Mouse (Mus musculus) left cerebral cortex, adult 8-10 months (tissue): ENCODE measurements around the gene Cenpx. TPM values are rescaled to one million over a fixed set of nuclear protein-coding genes. Genes with fewer than 3 reads are reported as not detected.

Source experiments
- DNase-seq, 2 experiments: peaks; one replicate each; pipeline ENCODE4 v3.0.0; 2022; ENCODE audit warnings: low spot score in 2 of 2
- total RNA-seq, 4 experiments: library from RNA; stranded (reverse); gene quantifications; 2 replicates each; pipeline ENCODE4 v1.2.4; 2022

Gene Cenpx
- total RNA-seq, 4 experiments from 2014 or later, result 19.2 to 23.3 (median 22.2) TPM

DNA sequence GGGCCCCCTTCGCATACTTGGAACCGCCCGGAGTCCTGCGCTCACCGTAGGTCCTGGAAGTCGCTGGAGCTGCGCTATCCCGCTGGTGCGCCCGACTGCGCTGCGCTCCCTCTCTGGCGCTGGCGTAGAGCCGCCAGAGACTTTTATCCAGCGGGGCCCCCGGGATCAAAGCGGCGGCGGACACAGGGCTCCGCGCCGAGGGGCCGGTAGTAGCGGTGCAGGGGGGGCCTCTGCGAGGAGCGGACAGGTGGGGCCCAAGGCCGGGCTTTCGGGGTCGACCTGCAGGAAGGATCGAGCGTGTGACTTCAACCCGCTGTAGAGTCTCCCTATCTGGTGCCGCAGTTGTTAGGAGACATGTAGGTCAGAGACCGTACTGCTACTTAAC, 52.5 kb downstream of the Cenpx start, which contains the start of gene Notum:
Gene Notum (minus strand): TSS at position 100 of the 385 bp plus-strand sequence.
- DNase-seq, result no peak

Other genes starting within 250 kb of the Cenpx start
- gene Arl16, start 246.1 kb downstream of the Cenpx start, total RNA-seq, result 10 to 100 TPM; 52.6 to 63.3 (median 56.8) TPM
- gene Mrpl12, start 229.1 kb downstream of the Cenpx start, total RNA-seq, result 10 to 100 TPM; 63.2 to 67.7 (median 64.4) TPM
- gene Slc25a10, start 221.9 kb downstream of the Cenpx start, total RNA-seq, result 10 to 100 TPM; 21.2 to 25.8 (median 24.0) TPM
- under 1 TPM in 1 of 4 experiments, not detected in 3; 0.17 TPM for gene Gcgr, start 183.0 kb downstream of the Cenpx start, total RNA-seq
- 10 to 100 TPM; 71.6 to 75.9 (median 74.1) TPM for gene Mcrip1, start 164.0 kb downstream of the Cenpx start, total RNA-seq
- gene Ppp1r27, start 162.6 kb downstream of the Cenpx start, total RNA-seq, result not detected
- 100 to 1,000 TPM; 110 to 142 (median 130) TPM for gene P4hb, start 140.5 kb downstream of the Cenpx start, total RNA-seq
- gene Arhgdia, start 132.1 kb downstream of the Cenpx start, total RNA-seq, result 100 to 1,000 TPM; 307 to 323 (median 320) TPM
- 10 to 100 TPM; 47.7 to 64.6 (median 51.9) TPM for gene Alyref, start 115.4 kb downstream of the Cenpx start, total RNA-seq
- gene Anapc11, start 115.3 kb downstream of the Cenpx start, total RNA-seq, result 100 to 1,000 TPM in 2 of 4 experiments, 10 to 100 TPM in 2; 98.1 to 101 (median 99.4) TPM
- gene Npb, start 105.3 kb downstream of the Cenpx start, total RNA-seq, result 1 to 10 TPM in 2 of 4 experiments, not detected in 2; 1.1 to 1.8 TPM
- 100 to 1,000 TPM; 109 to 140 (median 124) TPM for gene Pcyt2, start 95.8 kb downstream of the Cenpx start, total RNA-seq
- gene Sirt7, start 88.5 kb downstream of the Cenpx start, total RNA-seq, result 10 to 100 TPM; 30.5 to 45.3 (median 34.7) TPM
- 10 to 100 TPM; 66.8 to 77.2 (median 73.1) TPM for gene Mafg, start 80.1 kb downstream of the Cenpx start, total RNA-seq
- gene Pycr1, start 70.0 kb downstream of the Cenpx start, total RNA-seq, result 1 to 10 TPM; 1.5 to 2.3 (median 1.8) TPM
- 10 to 100 TPM in 3 of 4 experiments, 1 to 10 TPM in 1; 9.3 to 12.0 (median 10.7) TPM for gene Myadml2, start 65.6 kb downstream of the Cenpx start, total RNA-seq
- gene Notum, start 52.6 kb downstream of the Cenpx start, total RNA-seq, result 1 to 10 TPM; 2.1 to 7.1 (median 4.0) TPM
- gene Aspscr1, start 40.8 kb downstream of the Cenpx start, total RNA-seq, result 10 to 100 TPM; 57.0 to 64.7 (median 61.2) TPM
- gene Lrrc45, start 187 bp upstream of the Cenpx start, total RNA-seq, result 10 to 100 TPM; 39.8 to 56.7 (median 51.2) TPM
- 10 to 100 TPM; 39.2 to 40.0 (median 39.6) TPM for gene Rac3, start 7.7 kb upstream of the Cenpx start, total RNA-seq
- 10 to 100 TPM in 2 of 4 experiments, 1 to 10 TPM in 2; 7.9 to 12.9 (median 9.4) TPM for gene Dcxr, start 13.5 kb upstream of the Cenpx start, total RNA-seq
- gene Cbr2, start 18.4 kb upstream of the Cenpx start, total RNA-seq, result 1 to 10 TPM in 3 of 4 experiments, under 1 TPM in 1; 0.99 to 2.7 (median 1.9) TPM
- 10 to 100 TPM; 23.0 to 43.0 (median 30.6) TPM for gene Hmga1b, start 49.1 kb upstream of the Cenpx start, total RNA-seq
- 10 to 100 TPM; 49.0 to 56.6 (median 52.3) TPM for gene Rfng, start 70.5 kb upstream of the Cenpx start, total RNA-seq
- 100 to 1,000 TPM; 142 to 151 (median 146) TPM for gene Gps1, start 70.5 kb upstream of the Cenpx start, total RNA-seq
- gene Dus1l, start 82.7 kb upstream of the Cenpx start, total RNA-seq, result 10 to 100 TPM; 41.4 to 47.9 (median 46.1) TPM
- 100 to 1,000 TPM; 176 to 199 (median 193) TPM for gene Fasn, start 110.8 kb upstream of the Cenpx start, total RNA-seq
- 1 to 10 TPM; 8.4 to 9.8 (median 9.0) TPM for gene Ccdc57, start 219.1 kb upstream of the Cenpx start, total RNA-seq
- gene Slc16a3, start 234.7 kb upstream of the Cenpx start, total RNA-seq, result 1 to 10 TPM; 3.9 to 9.3 (median 7.8) TPM